Mouse (Mus musculus) left cerebral cortex, adult 11 months (tissue): ENCODE measurements around the gene Mycs.

Source experiments
- DNase-seq: peaks from one replicate; pipeline ENCODE4 v3.0.0; 2022; ENCODE audit warnings: low spot score

The Mycs gene

DNA sequence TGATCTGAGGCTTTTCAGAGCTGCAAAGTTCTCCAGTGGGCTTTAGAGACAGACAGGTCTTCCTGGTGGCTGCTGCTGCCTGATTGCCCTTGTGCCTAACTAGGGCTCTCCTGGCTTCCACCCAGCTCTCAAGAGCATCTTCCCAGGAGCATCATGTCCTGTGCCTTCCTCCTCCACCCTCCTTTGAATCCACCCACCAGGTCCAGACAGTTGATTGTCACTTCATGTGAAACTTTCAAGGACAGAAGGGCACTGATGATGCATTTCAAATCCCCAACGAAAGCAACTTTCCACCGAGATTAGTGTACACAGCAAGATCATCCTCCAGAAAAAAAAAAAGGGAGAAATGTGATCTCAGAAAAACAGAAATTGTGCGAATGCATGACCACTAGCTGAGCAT is at the start of gene Mycs:
Gene Mycs (minus strand): TSS at position 101 of the 400 bp plus-strand sequence.
- DNase-seq, result no peak

DNA sequence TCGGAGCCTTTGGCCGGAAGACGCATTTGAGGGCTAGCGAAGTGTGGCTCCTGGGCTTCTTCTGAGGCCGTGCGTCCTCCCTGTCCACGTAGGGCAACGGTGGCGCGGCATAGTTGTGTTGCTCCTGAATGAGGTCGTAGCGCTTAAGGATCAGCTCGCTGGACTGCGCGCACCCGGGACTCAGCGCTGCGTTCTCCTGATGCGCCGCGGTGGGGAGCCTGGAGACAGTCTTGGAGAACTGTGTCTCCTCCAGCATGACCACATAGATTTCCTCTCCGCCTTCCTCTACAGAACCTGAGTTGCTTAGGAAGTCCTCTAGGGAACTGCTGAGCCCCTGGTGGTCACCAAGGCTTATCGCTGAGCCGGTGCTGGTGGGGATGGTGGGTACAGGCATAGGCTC is 1.0 kb downstream of the Mycs start:
- no peak for DNase-seq
